Mouse (Mus musculus): ENCODE measurements at regions not wholly inside any gene's neighbourhood (a gene's known extent, or its start where the extent isn't known, plus 50 kb on each side); places are given as distances from the start of the nearest gene placed in this dataset.

GRCm38 (mm10) chr10:20776640-20777413 is 51.9 kb upstream of the Pde7b start:
- DNase-seq = peak; percentile 35

GRCm38 (mm10) chr10:20775731-20776429 is 51.0 kb upstream of the Pde7b start:
- no peak for DNase-seq
